Mouse (Mus musculus) adrenal gland, postnatal 10 days (tissue): ENCODE data around the gene Nrn1l. TPM values are rescaled to one million over a fixed set of nuclear protein-coding genes. Genes with fewer than 3 reads are reported as not detected.

Experiments
- DNase-seq: peaks from one replicate; pipeline ENCODE4 v3.0.0; 2021; ENCODE audit warnings: mixed read lengths
- long read RNA-seq, 2 experiments: library from polyadenylated mRNA; stranded (forward); transcript quantifications; one replicate each; pipeline ENCODE4 v2.0.0; 2021
- total RNA-seq, 2 experiments: library from RNA; stranded (reverse); gene quantifications; 2 replicates each; pipeline ENCODE4 v1.2.3; 2021

Gene Nrn1l
- under 1 TPM in 1 of 2 experiments, not detected in 1; 0.55 TPM for total RNA-seq
- long read RNA-seq, experiment 1 = 0 reads
- long read RNA-seq, experiment 2 = 0 reads

DNA sequence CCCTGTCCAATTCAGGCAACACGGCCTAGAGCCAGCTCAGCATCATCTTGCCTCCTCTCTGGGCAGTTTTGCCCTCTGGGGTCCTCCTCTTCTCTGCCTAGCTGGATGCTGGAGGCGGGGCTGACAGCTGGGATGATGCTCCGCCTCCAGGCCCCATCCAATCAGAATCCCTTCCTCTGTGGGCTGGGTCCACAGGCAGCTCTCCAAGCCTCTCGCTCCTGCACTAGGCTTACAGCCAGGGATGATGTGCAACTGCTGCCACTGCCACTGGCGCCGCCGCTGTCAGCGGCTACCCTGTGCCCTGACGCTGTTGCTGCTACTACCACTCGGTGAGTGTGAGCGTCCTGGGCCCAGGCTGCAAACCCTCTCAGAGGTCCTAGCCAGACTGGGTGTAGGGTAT lies at the start of gene Nrn1l:
Nrn1l (plus strand) TSS at position 229 of the 400 bp plus-strand sequence.
- peak; percentile 79 for DNase-seq

DNA sequence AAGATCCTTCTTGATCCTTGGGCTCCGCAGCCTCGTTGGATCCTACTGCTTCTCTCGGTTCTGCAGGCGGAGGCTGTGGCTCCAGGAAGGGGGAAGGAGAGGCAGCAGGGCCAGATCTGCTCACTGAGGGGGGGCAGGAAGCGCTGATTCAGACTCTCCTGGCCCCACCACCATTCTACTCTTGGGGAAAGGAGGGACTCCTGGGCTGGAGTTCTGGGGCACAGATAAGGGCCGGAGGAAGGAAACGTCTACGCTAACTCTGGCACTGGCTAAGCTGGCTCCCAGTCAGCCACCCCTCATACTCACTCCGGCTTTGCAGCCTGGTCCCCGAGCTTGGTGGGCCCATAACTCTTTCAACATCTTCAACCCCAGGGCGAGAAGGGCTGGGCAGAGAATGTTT lies 46.7 kb upstream of the Nrn1l start:
- no peak for DNase-seq

DNA sequence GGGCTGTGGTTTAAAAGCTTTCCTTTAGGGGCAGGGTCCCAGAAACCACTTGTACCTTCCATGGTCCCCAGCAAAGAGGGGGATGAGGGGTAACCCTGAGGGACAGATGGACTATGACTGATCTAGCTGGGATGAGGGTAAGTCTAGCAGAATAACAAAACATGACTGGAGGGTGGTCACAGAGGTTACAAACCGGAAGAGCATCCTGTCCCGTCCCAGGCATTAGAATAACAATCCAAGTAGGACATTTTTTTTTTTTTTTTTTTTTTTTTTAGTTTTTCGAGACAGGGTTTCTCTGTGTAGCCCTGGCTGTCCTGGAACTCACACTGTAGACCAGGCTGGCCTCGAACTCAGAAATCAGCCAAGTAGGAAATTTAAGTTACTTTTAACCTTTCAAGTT lies 43.4 kb upstream of the Nrn1l start:
- no peak for DNase-seq

DNA sequence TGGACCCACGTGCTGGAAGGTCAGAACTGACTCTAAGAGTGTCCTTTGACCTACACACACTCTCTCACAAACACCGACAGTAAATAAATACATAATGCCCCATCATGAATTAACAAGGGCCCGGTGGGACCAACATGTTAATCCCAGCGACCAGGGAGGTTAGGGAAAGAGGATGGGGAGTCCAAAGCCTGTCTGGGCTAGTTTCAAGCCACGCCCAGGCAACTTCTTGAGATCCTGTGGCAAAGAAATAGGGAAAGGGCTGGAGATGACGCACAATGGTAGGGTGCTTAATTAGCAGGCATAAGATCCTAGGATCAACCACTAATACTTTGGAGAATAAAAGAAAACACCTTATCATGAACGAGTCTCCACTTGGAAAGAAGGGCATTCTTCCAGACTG lies 42.8 kb upstream of the Nrn1l start:
- DNase-seq = no peak

DNA sequence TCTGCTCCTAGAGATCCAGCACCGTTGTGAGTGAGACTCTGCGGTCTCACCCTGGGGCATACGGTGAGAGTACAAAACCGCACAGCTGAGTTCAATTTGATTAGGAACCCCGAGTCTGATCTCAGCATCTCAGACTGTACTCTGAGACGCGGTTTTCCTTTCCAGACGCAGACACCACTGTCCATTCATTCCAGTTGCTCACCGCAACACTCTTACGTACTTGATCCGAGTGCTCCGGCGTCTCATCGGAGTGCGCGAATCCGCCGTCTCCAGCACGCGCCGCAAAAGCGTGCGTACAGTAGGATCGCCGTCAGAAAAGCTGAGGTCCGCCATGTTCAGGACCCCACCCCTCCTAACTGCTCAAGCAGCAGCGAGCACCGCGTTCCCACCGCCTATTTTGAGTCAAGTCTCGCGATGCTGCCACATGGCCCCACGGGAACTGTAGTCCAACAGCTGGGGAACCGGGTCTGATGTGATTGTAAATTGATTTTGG lies 41.7 kb upstream of the Nrn1l start:
- peak; percentile 93 for DNase-seq

DNA sequence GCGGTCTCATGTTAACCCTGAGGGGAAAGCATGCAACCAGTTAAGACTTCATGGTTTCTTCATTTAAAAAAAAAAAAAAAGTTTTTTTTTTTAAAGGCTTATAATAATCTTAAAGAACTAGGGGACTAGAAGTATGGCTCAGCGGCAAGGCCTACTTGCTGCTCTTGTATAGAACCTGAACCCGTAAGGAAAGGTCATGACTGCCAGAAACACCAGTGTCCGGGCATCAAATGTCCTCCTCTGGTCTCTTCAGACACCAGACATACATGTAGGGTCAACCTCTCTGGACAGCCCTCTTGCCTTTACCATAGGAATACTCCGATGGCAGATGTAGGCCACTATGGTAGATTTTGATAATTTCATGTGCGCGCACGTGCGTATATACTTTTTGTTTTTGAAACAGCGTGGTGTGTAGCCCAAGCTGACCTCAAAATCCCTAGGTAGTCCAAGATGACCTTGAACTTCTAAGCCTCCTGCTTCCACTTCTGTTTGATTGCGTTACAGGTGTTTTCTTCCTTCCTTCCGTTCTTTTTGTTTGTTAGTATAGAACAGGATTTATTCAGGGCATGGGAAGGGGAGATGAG lies 41.1 kb upstream of the Nrn1l start:
- no peak for DNase-seq

DNA sequence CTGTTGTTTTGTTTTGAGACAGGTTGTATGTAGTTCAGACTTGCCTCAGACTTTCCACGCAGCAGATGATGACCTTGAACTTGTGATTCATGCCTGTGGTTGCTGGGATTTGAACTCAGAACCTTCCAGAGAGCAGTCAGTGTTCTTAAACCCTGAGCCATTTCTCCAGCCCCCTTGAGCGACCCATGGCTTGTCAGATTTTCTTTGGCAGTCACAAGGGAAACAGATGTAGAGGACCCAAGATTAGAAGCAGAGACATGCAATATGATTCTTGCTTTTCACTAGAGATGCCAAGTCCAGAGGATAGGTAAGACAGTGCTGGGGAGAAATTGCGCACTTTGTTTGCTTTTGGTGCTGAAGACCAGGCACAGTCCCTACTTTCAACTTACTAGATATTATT lies 40.2 kb upstream of the Nrn1l start, which contains the start of gene Cenpt:
Cenpt (minus strand) TSS at position 101 of the 400 bp plus-strand sequence.
- DNase-seq = no peak

DNA sequence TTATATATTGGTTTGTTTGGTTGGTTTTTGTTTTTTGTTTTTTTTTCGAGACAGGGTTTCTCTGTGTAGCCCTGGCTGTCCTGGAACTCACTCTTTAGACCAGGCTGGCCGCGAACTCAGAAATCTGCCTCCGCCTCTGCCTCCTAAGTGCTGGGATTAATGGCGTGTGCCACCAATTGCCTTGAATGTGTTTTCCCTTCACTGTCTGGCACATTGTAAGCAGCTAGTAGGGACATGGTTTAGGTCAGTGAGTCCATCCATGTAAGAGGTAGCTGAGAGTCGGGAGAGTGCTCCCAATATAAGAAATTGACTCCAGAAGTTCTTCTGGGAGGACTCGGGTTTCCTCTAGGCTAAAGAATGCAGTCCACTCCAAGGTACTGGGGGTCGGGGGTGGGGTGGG lies 39.1 kb upstream of the Nrn1l start:
- no peak for DNase-seq

DNA sequence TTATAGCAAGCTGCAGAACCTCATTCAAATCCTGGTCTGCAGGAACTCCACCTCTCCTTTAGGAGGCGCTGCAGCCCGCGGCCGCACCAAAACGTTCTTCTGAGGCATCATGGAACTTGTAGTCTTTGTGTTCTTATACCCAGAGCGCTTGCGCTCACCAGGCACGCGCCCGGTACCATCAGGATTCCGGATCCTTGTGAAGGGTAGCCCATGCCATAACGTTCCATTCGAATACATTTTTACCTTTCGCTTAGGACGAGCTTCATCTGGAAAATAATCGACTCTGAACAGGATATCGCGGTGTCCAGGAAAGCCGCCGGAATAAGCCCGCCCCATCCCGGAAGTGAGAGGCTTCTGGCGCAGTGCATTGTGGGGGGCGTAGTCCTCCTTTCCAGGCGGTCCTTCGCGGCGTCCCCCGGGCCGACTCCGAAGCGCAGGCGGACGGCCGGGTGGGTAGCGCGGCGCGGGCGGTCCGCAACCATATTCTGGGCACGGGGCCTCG lies 38.6 kb upstream of the Nrn1l start, which contains the start of gene Thap11:
Thap11 (plus strand) TSS at position 418 of the 502 bp plus-strand sequence.
- DNase-seq = peak; percentile 94

DNA sequence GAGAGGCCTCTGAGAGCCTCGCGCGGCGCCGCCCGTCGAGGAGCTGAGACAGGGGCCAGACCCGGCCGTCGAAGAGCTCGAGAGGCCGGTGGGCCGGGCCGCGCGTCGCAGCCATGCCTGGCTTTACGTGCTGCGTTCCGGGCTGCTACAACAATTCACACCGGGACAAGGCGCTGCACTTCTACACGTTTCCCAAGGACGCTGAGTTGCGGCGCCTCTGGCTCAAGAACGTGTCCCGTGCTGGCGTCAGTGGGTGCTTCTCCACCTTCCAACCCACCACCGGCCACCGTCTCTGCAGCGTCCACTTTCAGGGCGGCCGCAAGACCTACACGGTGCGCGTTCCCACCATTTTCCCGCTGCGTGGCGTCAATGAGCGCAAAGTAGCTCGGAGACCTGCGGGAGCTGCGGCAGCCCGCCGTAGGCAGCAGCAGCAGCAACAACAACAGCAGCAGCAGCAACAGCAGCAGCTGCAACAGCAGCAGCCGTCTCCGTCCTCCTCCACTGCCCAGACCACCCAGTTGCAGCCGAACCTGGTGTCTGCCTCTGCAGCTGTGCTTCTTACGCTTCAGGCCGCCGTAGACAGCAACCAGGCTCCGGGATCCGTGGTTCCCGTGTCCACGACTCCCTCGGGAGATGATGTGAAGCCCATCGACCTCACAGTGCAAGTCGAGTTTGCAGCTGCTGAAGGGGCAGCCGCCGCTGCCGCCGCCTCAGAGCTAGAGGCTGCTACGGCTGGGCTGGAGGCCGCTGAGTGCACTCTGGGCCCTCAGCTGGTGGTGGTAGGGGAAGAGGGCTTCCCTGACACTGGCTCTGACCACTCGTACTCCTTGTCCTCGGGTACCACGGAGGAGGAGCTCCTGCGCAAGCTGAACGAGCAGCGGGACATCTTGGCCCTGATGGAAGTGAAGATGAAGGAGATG lies 37.9 kb upstream of the Nrn1l start:
- peak; percentile 66 for DNase-seq

DNA sequence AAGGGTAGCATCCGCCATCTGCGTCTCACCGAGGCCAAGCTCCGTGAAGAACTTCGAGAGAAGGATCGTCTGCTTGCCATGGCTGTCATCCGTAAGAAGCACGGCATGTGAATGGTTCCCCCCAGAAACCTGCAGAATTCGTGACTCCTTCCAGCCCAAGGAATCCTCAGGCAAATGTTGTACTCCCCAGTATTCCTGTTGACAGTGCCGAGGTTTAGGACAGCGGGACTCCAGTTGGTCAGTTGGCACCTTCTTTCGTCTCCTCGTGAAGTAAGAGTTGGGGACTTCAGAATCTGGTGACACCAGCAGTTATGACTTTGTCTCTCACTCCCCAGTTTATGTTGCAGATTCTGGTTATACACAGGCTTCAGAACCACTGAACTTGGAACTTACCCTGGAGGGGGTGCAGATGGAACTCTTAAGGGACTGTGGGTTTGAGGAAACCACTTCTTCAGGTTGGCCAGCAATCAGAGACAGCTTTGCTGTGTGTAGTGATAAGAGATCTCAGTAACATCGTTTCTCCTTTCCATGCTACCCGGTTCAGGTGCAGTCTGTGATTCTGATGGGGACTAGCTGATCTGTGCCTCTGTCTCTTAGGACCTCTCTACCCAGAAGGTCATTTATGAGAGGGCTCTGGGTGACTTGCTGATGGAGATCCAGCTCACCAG lies 37.1 kb upstream of the Nrn1l start:
- DNase-seq = no peak

DNA sequence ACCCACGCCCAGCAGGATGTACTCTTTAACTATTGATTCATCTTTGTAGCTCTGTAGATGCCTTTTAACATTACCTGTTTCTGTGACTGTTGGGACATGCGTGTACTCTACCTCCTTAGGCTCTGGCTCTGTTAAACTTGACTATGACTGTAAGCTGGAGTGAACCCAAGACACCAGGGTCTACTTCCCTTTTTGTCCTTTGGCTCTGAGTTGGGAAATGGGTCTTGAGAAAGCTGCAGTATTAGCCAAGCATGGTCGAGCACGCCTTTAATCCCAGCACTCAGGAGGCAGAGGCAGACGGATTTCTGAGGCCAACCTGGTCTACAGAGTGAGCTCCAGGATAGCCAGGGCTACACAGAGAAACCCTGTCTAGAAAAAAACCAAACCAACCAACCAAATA lies 34.9 kb upstream of the Nrn1l start:
- no peak for DNase-seq

DNA sequence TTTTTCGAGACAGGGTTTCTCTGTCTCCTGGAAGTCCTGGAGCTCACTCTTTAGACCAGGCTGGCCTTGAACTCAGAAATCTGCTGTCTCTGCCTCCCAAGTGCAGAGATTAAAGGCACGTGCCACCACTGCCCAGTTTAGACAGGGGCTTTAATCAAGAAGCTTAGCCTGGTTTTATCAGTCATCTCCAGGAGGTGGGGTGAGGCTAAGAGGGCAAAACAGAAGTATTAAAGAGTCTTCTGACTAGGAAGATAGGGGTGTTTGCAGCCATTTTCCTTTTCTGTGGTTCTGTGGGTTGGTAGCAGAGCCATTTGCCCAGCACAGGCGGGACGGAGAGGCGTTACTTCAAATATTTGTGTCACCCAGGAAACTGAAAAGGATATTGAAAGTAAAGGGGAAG lies 34.1 kb upstream of the Nrn1l start:
- no peak for DNase-seq

DNA sequence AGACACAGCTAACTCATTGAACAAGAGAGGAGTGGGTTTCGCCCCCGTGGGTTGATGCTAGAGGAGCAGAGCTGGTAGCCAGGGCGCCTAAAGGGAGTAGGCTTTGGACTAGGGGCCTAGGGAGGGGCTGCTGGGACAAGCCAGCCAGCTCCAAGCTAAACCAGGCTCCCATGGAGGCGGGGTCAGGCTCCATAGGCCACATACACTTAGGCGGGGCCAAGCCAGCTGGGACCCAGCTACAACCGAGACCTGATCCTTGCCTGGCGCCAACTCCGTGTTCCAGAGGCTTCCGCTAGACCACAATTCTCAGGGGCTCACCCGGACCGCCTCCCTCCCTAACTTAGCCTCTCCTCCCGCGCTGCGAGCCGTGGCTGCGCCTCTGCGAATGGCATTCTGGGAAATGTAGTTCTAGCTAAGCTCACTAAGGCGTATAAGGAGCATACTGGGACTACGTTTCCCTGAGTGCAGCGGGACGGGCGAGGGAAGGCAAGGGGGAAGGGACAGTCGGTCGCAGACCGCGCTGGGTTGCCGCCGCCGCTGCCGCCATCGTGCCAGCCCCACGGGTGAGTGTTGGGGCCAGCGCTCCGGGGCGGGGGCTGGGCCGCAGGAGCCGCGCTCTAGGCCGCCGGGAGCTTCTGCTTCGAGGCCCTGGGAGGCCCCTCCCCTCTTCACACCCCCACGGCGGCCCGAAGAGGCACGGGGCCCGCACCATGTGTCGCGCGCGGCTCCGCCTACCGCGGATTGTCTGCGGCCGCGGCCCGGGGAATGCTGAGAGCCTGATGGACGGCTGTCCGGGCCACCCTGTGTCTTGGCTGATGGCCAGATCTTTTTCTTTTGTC lies 33.0 kb upstream of the Nrn1l start, which contains the start of gene Nutf2:
Nutf2 (plus strand) TSS at position 438 of the 839 bp plus-strand sequence.
- DNase-seq = peak; percentile 95

DNA sequence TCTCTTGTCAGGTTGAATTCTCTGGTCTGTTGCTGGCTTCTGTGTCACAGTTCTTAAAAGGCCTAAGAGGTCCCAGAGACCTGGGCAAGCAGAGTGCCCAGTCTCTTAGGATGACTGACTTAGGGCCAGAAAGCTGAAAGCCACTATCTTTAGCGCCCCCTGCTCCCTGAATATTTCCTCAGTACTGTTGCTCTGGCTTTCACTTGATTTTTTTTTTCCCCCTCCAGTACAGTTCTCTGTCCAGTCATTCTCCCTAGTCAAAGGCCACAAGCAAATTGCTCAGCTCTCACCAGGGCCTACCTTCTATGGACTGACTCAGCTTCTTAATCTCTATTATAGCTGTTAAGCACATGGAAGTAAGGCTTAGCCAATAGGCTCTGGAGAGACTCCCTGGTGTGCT lies 31.4 kb upstream of the Nrn1l start:
- peak; percentile 28 for DNase-seq

DNA sequence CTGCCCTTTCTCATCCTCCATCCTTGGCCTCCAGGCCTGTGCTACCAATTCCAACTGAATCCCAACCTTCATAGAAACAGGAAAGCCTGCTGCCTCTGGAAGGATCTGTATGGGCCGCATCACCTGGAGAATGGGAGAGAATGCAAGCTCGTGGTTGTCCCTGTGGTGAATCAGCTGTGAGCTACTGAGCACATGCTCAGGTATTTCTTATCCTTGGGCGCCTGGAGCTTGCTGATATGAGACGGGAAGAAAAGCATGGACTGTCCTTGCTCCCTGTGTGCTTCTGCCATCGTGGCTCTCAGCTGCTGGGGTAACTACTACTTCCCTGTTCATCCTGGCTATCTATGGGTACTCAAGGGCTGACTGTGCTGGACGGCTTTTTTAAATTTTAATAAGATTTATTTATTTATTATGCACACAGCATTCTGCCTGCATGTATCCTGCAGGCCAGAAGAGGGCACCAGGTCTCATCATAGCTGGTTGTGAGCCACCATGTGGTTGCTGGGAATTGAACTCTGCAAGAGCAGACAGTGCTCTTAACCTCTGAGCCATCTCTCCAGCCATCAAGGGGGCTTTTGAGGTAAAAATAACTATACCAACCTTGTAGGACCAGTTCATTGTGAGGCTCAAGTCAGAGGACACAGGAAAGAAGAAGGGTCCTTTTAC lies 26.9 kb upstream of the Nrn1l start:
- DNase-seq = no peak

DNA sequence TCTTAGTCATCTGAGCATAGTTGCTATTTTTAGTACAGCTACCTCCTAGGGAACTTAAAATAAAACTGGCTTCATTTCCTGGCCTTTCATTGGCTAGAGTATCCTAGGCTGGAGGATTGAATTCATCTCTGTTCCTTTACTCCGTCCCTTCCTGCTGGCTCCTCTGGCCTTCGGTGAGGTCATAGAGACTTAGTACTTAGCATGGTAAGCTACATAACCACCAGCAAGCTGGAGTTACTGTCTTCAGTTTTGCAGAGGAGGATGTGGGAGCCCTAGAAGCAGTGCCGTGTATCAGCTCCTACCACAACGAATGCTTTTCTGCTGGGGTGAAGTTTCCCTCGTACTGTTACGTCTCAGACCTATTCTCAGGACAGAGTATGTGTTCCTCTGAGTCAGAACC lies 19.1 kb upstream of the Nrn1l start:
- DNase-seq = no peak

DNA sequence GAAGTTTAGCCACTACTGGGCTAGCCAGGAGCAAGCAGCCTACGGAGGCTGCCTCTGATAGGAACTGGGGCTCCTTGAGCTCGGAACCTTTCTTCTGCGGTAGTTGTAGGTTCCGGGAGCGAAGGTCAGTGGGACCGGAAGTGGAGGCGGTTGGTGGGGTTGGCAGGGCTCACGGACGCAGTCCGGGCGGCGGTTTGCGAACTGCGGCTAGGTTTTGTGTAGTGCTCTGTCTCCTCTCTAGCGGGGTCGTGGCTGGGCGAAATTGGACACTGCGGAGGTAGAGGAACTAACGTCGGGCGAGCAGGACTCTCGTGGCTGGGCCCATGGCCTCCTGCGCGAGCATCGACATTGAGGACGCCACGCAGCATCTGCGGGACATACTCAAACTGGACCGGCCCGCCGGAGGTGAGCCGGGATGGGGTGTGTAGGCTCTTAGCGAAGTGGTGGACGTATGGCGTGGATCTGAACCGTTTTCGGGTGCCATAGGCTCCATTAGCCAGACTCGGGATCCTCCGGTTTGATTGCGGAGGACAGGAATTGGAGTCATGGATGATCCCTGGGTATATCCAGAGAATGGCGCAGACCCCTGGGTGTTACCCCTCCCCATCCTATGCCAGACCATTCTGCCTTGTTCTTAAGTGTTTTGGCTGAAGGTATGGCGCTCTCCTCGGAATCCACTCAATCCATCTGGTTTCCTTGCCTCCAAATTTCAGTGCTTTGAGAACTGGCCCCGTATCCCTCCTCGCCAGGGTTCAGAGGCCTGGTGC lies 12.4 kb upstream of the Nrn1l start, which contains the start of gene Edc4:
Edc4 (plus strand) TSS at position 128 of the 767 bp plus-strand sequence.
- peak; percentile 93 for DNase-seq

DNA sequence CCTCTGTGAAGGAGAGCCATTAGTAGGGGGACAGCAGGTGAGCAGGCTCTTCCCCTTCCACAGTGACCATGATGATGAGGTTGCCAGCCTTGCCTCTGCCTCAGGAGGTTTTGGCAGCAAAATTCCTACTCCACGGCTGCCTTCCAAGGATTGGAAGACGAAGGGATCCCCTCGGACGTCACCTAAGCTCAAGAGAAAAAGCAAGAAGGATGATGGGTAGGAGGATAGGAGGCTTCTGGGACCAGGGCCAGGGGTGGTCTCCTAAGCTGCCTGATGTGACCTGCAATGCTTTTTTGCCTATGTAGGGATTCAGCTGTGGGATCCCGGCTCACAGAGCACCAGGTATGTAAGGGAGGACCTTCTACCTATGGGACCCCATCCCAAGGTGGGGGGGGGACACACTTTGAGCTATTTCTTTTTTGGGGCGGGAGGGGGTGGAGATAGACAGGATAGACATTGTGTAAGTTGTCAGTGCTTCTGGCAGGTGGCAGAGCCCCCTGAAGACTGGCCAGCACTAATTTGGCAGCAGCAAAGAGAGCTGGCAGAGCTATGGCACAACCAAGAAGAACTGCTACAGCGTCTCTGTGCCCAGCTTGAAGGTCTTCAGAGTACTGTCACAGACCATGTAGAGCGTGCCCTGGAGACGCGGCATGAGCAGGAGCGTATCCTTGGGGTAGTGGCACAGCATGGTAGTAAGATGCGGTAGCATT lies 3.5 kb upstream of the Nrn1l start:
- DNase-seq = no peak
